Mouse (Mus musculus) gastrocnemius, adult 18-20 months (tissue): ENCODE measurements around the gene Bid. TPM values are rescaled to one million over a fixed set of nuclear protein-coding genes. Genes with fewer than 3 reads are reported as not detected.

Experiments used
- total RNA-seq, 2 experiments: library from RNA; stranded (reverse); gene quantifications; 2 replicates each; pipeline ENCODE4 v1.2.3; 2021

Gene Bid
- total RNA-seq, 2 experiments from 2014 or later, result 0.39 to 0.78 TPM

Other genes starting within 250 kb of the Bid start
- not detected for gene Slc25a18, start 143.3 kb downstream of the Bid start, total RNA-seq
- 100 to 1,000 TPM; 129 to 137 TPM for gene Atp6v1e1, start 94.1 kb downstream of the Bid start, total RNA-seq
- 10 to 100 TPM; 68.0 to 69.4 TPM for gene Bcl2l13, start 80.6 kb downstream of the Bid start, total RNA-seq
- gene Mical3, start 214.1 kb upstream of the Bid start, total RNA-seq, result 10 to 100 TPM; 46.0 to 59.0 TPM